Mouse (Mus musculus) C2C12 (cell line): ENCODE measurements around the gene Nmt2.

Experiments used
- CTCF ChIP-seq: IDR thresholded peaks from one replicate; pipeline ENCODE4 v1.5.1; 2011; ENCODE audit not compliant: control insufficient read depth, insufficient read depth, insufficient read length
- FOSL1 ChIP-seq: IDR thresholded peaks from one replicate; pipeline ENCODE4 v1.8.0; 2011; ENCODE audit warnings: mild to moderate bottlenecking, low read length; ENCODE audit not compliant: poor library complexity, insufficient read depth, severe bottlenecking
- MAX ChIP-seq: IDR thresholded peaks from one replicate; pipeline ENCODE4 v1.6.1; 2011; ENCODE audit warnings: mild to moderate bottlenecking, control low read depth
- MYOD1 ChIP-seq: IDR thresholded peaks from one replicate; pipeline ENCODE4 v1.6.1; 2011; ENCODE audit warnings: low read depth; ENCODE audit not compliant: control insufficient read depth, insufficient read length
- MYOG ChIP-seq: IDR thresholded peaks from one replicate; pipeline ENCODE4 v1.6.1; 2011; ENCODE audit not compliant: control insufficient read depth, insufficient read length; ENCODE audit errors: extremely low read depth
- USF1 ChIP-seq: IDR thresholded peaks from one replicate; pipeline ENCODE4 v1.6.1; 2011; ENCODE audit warnings: low read depth, mild to moderate bottlenecking, control low read depth, moderate library complexity

DNA sequence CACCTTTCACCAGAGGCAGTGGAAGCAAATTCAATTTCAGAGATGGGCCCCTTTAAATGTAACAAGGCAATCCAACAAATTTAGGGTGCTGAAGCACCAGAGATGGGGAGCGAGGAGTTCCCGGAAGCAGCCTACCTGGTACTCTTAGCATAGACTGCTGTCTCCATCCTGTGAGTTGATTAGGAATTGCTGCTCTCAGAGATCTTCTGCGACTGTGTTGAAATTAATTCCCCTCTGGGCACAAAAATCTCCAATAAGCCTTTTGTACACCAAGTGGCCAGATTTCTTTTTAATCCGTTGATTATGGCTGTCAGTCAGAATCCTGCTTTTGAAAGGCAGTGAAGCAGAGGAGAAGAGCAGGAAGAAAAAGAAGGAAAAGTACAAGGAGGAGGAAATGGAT is 81.1 kb downstream of the Nmt2 start:
- no peak for TF ChIP-seq MAX
- no peak for TF ChIP-seq CTCF
- TF ChIP-seq USF1 = no peak
- no peak for TF ChIP-seq MYOD1
- no peak for TF ChIP-seq FOSL1
- TF ChIP-seq MYOG = no peak
